Mouse (Mus musculus) MEL (cell line): ENCODE measurements around the gene Erc2.

ENCODE experiments used
- CHD2 ChIP-seq: IDR thresholded peaks from 2 replicates; pipeline ENCODE4 v1.6.1; 2011; ENCODE audit warnings: low read length, improper control_type of control experiment
- CTCF ChIP-seq, 3 experiments: IDR thresholded peaks in 2 of 3; conservative IDR thresholded peaks in 1 of 3; 2 replicates each; pipeline ENCODE4 v1.5.1; 2011 to 2012; ENCODE audit warnings: low read length in 3 of 3, low read depth in 2 of 3, mild to moderate bottlenecking in 2 of 3, improper control_type of control experiment in 1 of 3, inconsistent platforms in 1 of 3, mixed read lengths in 1 of 3, moderate library complexity in 1 of 3; ENCODE audit not compliant: control insufficient read depth in 1 of 3, insufficient read depth in 1 of 3, poor library complexity in 1 of 3, severe bottlenecking in 1 of 3
- E2F4 ChIP-seq: IDR thresholded peaks from 2 replicates; pipeline ENCODE4 v1.6.1; 2011; ENCODE audit warnings: low read depth, low read length, improper control_type of control experiment, borderline replicate concordance
- HCFC1 ChIP-seq: IDR thresholded peaks from 2 replicates; pipeline ENCODE4 v1.6.1; 2012; ENCODE audit warnings: low read depth, mild to moderate bottlenecking, inconsistent platforms, low read length, improper control_type of control experiment, moderate library complexity
- JUND ChIP-seq: IDR thresholded peaks from 2 replicates; pipeline ENCODE4 v1.6.1; 2011; ENCODE audit warnings: low read depth, mild to moderate bottlenecking, improper control_type of control experiment, low read length
- MAFK ChIP-seq: IDR thresholded peaks from 2 replicates; pipeline ENCODE4 v1.6.1; 2011; ENCODE audit warnings: low read depth, mild to moderate bottlenecking, low read length, improper control_type of control experiment, borderline replicate concordance
- MAZ ChIP-seq: IDR thresholded peaks from 2 replicates; pipeline ENCODE4 v1.6.1; 2012; ENCODE audit warnings: low read depth, mild to moderate bottlenecking, inconsistent platforms, low read length, improper control_type of control experiment
- NELFE ChIP-seq: IDR thresholded peaks from 2 replicates; pipeline ENCODE4 v1.6.1; 2011; ENCODE audit warnings: low read depth, low read length, improper control_type of control experiment
- POLR2A ChIP-seq, 2 experiments: IDR thresholded peaks; 2 replicates each; pipeline ENCODE4 v1.6.1; 2011 to 2012; ENCODE audit warnings: low read length in 2 of 2, mild to moderate bottlenecking in 2 of 2, control low read depth in 1 of 2, improper control_type of control experiment in 1 of 2, low read depth in 1 of 2, moderate library complexity in 1 of 2; ENCODE audit not compliant: control insufficient read depth in 1 of 2, insufficient read depth in 1 of 2, poor library complexity in 1 of 2
- RAD21 ChIP-seq: IDR thresholded peaks from 2 replicates; pipeline ENCODE4 v1.6.1; 2011; ENCODE audit warnings: mild to moderate bottlenecking, low read depth, low read length, improper control_type of control experiment
- SIN3A ChIP-seq: IDR thresholded peaks from 2 replicates; pipeline ENCODE4 v1.6.1; 2012; ENCODE audit warnings: low read length, improper control_type of control experiment, inconsistent platforms
- TCF12 ChIP-seq: IDR thresholded peaks from 2 replicates; pipeline ENCODE4 v1.6.1; 2014; ENCODE audit warnings: low read depth, mild to moderate bottlenecking, inconsistent platforms, low read length, improper control_type of control experiment, moderate library complexity
- UBTF ChIP-seq: IDR thresholded peaks from 2 replicates; pipeline ENCODE4 v1.6.1; 2012; ENCODE audit warnings: low read depth, mild to moderate bottlenecking, inconsistent platforms, low read length, improper control_type of control experiment, moderate library complexity, borderline replicate concordance; ENCODE audit not compliant: insufficient read depth
- ZKSCAN1 ChIP-seq: IDR thresholded peaks from 2 replicates; pipeline ENCODE4 v1.6.1; 2012; ENCODE audit warnings: low read depth, mild to moderate bottlenecking, inconsistent platforms, low read length, improper control_type of control experiment, moderate library complexity

DNA sequence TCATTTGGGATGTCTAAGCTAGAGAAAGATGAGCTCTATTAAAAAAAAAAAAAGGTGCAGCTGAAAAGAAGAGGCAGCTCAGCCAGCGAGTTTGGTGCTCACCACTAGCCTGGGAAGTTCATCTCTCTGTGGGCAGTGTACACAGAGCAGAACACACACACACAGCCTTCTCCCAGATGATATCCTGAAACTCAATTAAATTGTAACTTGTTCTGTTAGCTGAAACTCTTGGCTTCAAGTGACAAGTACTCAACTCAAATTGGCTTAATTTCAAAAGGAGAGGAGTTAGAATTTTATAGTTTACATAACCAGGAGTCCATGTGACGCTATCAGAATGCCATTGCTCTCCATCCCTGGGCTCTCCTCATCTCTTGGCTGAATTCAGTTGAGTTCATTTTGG is 804.4 kb downstream of the Erc2 start:
- TF ChIP-seq UBTF (no peak), NELFE (no peak), CTCF (IDR thresholded peaks at IDR 0.05 in 2 of 3, conservative IDR thresholded peaks at IDR 0.05 in 1 of 3; ENCODE audit: control insufficient read depth in 1 of 3, insufficient read depth in 1 of 3, low read depth in 2 of 3, low read length in 3 of 3, poor library complexity in 1 of 3, severe bottlenecking in 1 of 3) (no peak), POLR2A (IDR thresholded peaks at IDR 0.05; ENCODE audit: control insufficient read depth in 1 of 2, insufficient read depth in 1 of 2, low read depth in 1 of 2, low read length in 2 of 2, poor library complexity in 1 of 2) (no peak), MAFK (no peak), JUND (no peak), MAZ (no peak), TCF12 (no peak), SIN3A (no peak), E2F4 (no peak), ZKSCAN1 (no peak), HCFC1 (no peak), RAD21 (no peak), CHD2 (no peak)
